Mouse (Mus musculus) retina, embryonic 14.5 days (tissue): ENCODE data around the gene Gm7849.
"Not testable (repeated sequence)": the region's sequence is repeated elsewhere in the genome, so short reads cannot be mapped to it uniquely, and the experiment has no call there.

ENCODE experiments used
- DNase-seq: peaks from one replicate; pipeline ENCODE4 v3.0.0-alpha.2; 2015; ENCODE audit warnings: low spot score

Gm7849 gene

GRCm38 (mm10) chr8:21456460-21456859 is at the start of gene Gm7849:
Gene Gm7849, minus strand, starts transcription at chr8:21456560.
- not testable (repeated sequence) for DNase-seq

- DNase-seq, result not testable (repeated sequence)
Observed at GRCm38 (mm10) chr8:21427111-21427510, 29.2 kb downstream of the Gm7849 start, which contains the start of gene Defa36. Gene Defa36, plus strand, starts transcription at chr8:21427411.
